Mouse (Mus musculus): ENCODE data around the gene Anapc13. TPM values are rescaled to one million over a fixed set of nuclear protein-coding genes. Genes with fewer than 3 reads are reported as not detected.
A peak's percentile ranks its signal among the peaks of the same experiment; 100 is the strongest.

Gene Anapc13
- polyA plus RNA-seq, 1 experiment from 2014 or later = 175 TPM

DNA sequence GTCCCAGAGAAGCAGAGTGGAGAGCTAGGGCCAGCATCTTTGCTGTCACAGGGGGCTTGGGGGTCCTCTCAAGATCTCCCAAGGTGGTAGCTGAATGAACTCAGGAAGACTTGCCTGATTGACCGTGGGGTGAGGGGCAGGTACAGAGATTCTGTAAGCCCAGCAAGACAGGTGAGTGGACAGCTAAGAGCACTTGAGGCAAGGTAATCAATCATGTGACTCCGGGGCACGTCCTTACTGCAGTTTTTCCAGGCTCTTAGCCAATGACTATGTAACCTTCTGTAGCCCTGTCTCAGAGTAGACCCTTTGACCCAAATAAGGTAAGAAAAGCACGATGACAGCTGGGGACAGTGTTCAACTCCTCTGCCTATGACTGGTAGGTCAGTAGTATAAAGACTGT lies 11.0 kb downstream of the Anapc13 start:
- no peaks in the 10 kb centered on the region for H3K36me3 ChIP-seq (ENCODE audit: control insufficient read depth, insufficient read depth, low read length)
- no peak overlapping the region for H3K27ac ChIP-seq (ENCODE audit: low read length)
- H3K9ac ChIP-seq (ENCODE audit: low read depth, low read length) = no peak overlapping the region
- peaks cover 11% of the 10 kb centered on the region for H3K4me1 ChIP-seq (ENCODE audit: control insufficient read depth, insufficient read depth, low read length)
- ATAC-seq = 0 out of 2 replicates have a peak, but pooled peaks have one; percentile 4
- H3K27me3 ChIP-seq (replicated peaks; ENCODE audit: control insufficient read depth, insufficient read depth, low read length) = no peaks in the 10 kb centered on the region
- H3K9me3 ChIP-seq (ENCODE audit: control insufficient read depth, low read length) = no peaks in the 10 kb centered on the region
- H3K4me2 ChIP-seq (ENCODE audit: low read depth, low read length) = no peak overlapping the region
- H3K4me3 ChIP-seq (ENCODE audit: low read length) = no peak overlapping the region
- WGBS = 41% methylated on average over 4 of the region's 4 CpGs

DNA sequence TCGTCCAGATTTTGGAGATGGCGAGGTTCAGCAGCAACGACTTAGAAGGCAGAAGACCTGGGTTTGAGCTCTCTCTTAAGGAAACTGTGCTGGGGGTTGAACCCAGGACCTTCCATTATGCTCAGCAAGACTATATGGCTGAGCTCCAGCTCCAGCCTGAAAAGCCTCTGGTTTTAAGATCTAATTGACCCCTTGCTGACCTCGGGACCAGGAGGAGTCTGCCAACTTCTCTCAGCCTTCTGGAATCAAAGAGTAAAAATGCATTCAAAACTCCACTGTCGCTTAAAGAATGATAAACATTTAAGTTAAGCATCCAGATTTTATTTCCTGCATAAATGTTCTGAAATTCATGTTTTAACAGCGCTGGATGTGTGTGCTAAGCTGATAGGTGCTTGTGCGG lies 12.9 kb downstream of the Anapc13 start:
- ATAC-seq = no peak
- Histone ChIP-seq H3K27ac (ENCODE audit: low read length) (peak overlapping the region; percentile 27; the same call in 1 of the 2 replicates), H3K4me1 (ENCODE audit: control insufficient read depth, insufficient read depth, low read length) (peaks cover 21% of the 10 kb centered on the region), H3K9ac (ENCODE audit: low read depth, low read length) (no peak overlapping the region), H3K27me3 (replicated peaks; ENCODE audit: control insufficient read depth, insufficient read depth, low read length) (no peaks in the 10 kb centered on the region), H3K4me2 (ENCODE audit: low read depth, low read length) (no peak overlapping the region), H3K4me3 (ENCODE audit: low read length) (no peak overlapping the region), H3K9me3 (ENCODE audit: control insufficient read depth, low read length) (no peaks in the 10 kb centered on the region), H3K36me3 (ENCODE audit: control insufficient read depth, insufficient read depth, low read length) (no peaks in the 10 kb centered on the region)
- 45% methylated on average over 7 of the region's 7 CpGs for WGBS

DNA sequence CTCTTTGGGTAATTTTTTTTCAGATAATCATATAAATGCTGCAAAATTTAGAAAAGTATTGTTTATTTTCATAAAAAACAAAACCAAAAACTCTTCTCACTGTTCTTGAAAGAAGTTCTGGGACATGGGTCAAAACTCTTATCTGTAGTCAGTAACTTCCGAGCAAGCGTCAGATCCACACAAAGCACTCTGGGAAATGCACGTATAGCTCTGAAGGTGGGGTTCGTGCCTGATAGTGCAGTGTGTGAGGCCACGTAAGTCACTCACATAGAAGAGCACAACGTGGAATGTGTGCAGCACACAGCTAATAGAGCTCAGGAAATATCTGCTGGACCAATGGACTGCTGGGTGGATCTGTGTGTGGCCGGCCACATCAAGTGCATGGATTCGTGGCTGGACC lies 13.4 kb downstream of the Anapc13 start:
- Histone ChIP-seq H3K4me2 (ENCODE audit: low read depth, low read length) (no peak overlapping the region), H3K4me3 (ENCODE audit: low read length) (no peak overlapping the region), H3K27ac (ENCODE audit: low read length) (peak overlapping the region; percentile 57), H3K4me1 (ENCODE audit: control insufficient read depth, insufficient read depth, low read length) (peaks cover 26% of the 10 kb centered on the region), H3K36me3 (ENCODE audit: control insufficient read depth, insufficient read depth, low read length) (no peaks in the 10 kb centered on the region), H3K9ac (ENCODE audit: low read depth, low read length) (no peak overlapping the region), H3K9me3 (ENCODE audit: control insufficient read depth, low read length) (no peaks in the 10 kb centered on the region), H3K27me3 (replicated peaks; ENCODE audit: control insufficient read depth, insufficient read depth, low read length) (no peaks in the 10 kb centered on the region)
- WGBS = 65% methylated on average over 8 of the region's 8 CpGs
- ATAC-seq = no peak

DNA sequence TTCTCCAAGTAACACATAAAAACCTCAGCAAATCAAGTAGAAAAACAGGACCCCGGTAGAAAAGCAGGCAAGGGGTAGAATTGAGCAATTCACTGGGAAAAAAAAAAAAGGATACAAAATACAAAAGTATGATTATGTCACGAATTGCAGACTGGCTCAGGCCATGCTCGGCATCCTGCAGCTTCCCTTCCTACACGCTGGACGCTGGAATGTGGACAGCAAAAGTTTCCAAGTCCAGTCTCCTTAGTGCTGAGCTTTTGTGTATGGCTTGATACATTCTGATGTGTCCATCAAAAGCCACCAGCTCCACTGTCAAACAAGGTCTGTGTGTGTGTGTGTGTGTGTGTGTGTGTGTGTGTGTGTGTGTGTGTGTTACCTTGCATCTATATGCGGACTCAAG lies 15.4 kb downstream of the Anapc13 start:
- Histone ChIP-seq H3K9me3 (ENCODE audit: control insufficient read depth, low read length) (no peaks in the 10 kb centered on the region), H3K27ac (ENCODE audit: low read length) (no peak overlapping the region), H3K36me3 (ENCODE audit: control insufficient read depth, insufficient read depth, low read length) (no peaks in the 10 kb centered on the region), H3K4me3 (ENCODE audit: low read length) (no peak overlapping the region), H3K27me3 (replicated peaks; ENCODE audit: control insufficient read depth, insufficient read depth, low read length) (no peaks in the 10 kb centered on the region), H3K4me2 (ENCODE audit: low read depth, low read length) (no peak overlapping the region), H3K9ac (ENCODE audit: low read depth, low read length) (no peak overlapping the region), H3K4me1 (ENCODE audit: control insufficient read depth, insufficient read depth, low read length) (peaks cover 34% of the 10 kb centered on the region)
- ATAC-seq = no peak
- 60% methylated on average over 6 of the region's 6 CpGs for WGBS

DNA sequence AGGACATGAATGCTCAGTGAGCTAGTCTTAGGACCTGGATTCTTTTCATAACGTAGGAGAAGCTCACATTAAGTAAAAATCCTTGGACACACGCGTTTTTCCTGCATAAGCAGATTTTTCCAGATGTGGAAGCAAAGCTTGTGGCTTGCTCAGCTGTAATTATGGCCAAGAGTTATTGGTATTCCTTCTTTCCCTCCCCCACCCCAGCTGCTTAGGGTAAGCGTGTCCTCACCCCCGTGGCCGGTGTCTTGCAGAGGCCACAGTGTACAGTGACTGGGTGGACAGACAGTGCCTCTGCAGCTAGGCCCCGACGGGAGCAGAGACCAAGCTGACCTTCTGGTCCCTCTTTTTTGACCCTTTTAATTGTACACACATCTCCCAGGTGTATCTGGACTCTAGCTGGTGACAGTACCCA lies 17.0 kb downstream of the Anapc13 start:
- Histone ChIP-seq H3K9me3 (ENCODE audit: control insufficient read depth, low read length) (no peaks in the 10 kb centered on the region), H3K27me3 (replicated peaks; ENCODE audit: control insufficient read depth, insufficient read depth, low read length) (no peaks in the 10 kb centered on the region), H3K27ac (ENCODE audit: low read length) (peak overlapping the region; percentile 89), H3K4me3 (ENCODE audit: low read length) (no peak overlapping the region), H3K4me2 (ENCODE audit: low read depth, low read length) (no peak overlapping the region), H3K9ac (ENCODE audit: low read depth, low read length) (no peak overlapping the region), H3K4me1 (ENCODE audit: control insufficient read depth, insufficient read depth, low read length) (peaks cover 29% of the 10 kb centered on the region), H3K36me3 (ENCODE audit: control insufficient read depth, insufficient read depth, low read length) (no peaks in the 10 kb centered on the region)
- ATAC-seq = peak; percentile 51
- 23% methylated on average over 8 of the region's 8 CpGs for WGBS

DNA sequence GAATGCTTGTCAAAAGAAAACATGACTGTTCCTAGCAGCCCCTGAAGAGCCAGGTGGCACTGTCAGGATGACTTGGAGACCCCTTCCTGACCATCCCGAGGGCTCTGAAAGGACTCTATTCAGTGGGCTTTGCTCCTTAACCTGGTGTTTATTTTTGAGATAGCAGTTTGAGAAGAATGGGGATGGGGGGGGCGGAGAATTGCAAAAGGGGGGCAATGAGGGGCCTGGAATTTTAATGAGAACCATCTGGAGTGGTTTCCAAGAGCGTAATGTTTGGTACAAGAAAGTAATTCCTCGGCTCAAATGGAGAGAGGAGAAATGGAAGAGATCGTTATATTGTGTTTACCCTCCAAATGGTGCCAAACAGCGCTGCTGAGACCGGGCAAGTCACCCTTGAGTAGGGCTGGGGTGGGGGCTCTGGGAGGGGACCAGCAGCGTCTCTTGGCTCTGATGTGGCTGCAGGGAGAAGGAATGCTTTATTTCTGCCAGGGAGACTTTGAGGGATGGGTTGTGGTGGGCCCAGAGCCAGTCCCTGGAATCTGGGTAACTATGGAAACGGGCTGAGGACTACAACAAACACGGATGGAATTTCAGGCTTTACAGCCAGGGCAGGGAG lies 17.5 kb downstream of the Anapc13 start:
- ATAC-seq = peak; percentile 84
- peaks cover 29% of the 10 kb centered on the region for H3K4me1 ChIP-seq (ENCODE audit: control insufficient read depth, insufficient read depth, low read length)
- H3K9ac ChIP-seq (ENCODE audit: low read depth, low read length) = no peak overlapping the region
- WGBS = 8% methylated on average over 10 of the region's 10 CpGs
- peak overlapping the region; percentile 10; the same call in 1 of the 2 replicates for H3K4me3 ChIP-seq (ENCODE audit: low read length)
- no peaks in the 10 kb centered on the region for H3K36me3 ChIP-seq (ENCODE audit: control insufficient read depth, insufficient read depth, low read length)
- peak overlapping the region; percentile 32 for H3K4me2 ChIP-seq (ENCODE audit: low read depth, low read length)
- no peaks in the 10 kb centered on the region for H3K27me3 ChIP-seq (replicated peaks; ENCODE audit: control insufficient read depth, insufficient read depth, low read length)
- peak overlapping the region; percentile 89 for H3K27ac ChIP-seq (ENCODE audit: low read length)
- no peaks in the 10 kb centered on the region for H3K9me3 ChIP-seq (ENCODE audit: control insufficient read depth, low read length)

DNA sequence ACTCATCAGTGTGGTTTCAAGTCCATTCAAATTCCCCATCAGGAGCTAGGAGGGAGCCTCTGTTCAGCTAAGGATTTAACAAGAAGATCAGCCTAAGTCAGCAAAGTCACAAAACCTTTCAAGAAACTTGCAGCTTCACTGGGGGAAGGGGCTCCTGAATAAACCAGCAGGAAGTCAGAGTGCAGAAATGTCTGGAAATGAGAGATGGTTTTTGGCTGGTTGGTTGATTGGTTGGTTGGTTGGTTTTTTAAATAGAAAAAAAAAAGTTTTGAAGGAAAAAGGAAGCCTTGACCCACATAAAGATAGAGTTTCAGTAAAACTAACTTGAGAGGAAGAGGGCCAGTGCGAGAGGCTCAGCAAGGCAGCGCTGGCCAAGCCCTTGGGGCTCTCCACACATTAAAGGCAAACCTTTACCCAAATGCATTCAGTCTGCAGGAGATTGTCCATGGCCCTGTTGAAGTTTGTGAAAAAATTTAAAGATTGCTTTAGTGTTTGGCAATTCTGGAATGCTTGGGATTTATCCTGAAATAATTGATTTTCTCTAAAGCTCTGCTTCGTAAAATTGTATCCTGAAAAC lies 19.1 kb downstream of the Anapc13 start:
- H3K4me3 ChIP-seq (ENCODE audit: low read length) = no peak overlapping the region
- no peak overlapping the region for H3K4me2 ChIP-seq (ENCODE audit: low read depth, low read length)
- no peaks in the 10 kb centered on the region for H3K9me3 ChIP-seq (ENCODE audit: control insufficient read depth, low read length)
- no peaks in the 10 kb centered on the region for H3K27me3 ChIP-seq (replicated peaks; ENCODE audit: control insufficient read depth, insufficient read depth, low read length)
- peak overlapping the region; percentile 89 for H3K27ac ChIP-seq (ENCODE audit: low read length)
- no peaks in the 10 kb centered on the region for H3K36me3 ChIP-seq (ENCODE audit: control insufficient read depth, insufficient read depth, low read length)
- peaks cover 35% of the 10 kb centered on the region for H3K4me1 ChIP-seq (ENCODE audit: control insufficient read depth, insufficient read depth, low read length)
- WGBS = 69% methylated on average over 3 of the region's 3 CpGs
- H3K9ac ChIP-seq (ENCODE audit: low read depth, low read length) = no peak overlapping the region
- no peak for ATAC-seq

DNA sequence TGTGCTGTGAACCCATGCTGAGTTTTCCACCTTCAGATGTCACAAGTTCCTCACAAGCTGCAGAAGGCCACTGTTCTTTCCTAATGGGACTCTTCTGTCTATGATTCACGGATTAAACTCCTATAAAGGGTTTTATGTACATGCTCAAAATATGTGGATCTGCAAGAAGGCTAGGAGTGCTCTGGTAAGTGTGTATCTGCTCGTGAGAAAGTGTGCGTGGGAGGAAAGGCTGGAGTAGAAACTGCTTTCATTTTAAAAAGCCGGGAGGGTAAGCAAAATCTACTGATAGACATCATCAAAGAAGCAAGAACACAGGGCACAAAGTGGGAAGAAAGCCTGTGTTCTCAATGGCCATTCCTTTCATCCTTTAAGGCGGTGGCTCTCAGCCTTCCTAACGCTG lies 20.9 kb downstream of the Anapc13 start:
- WGBS = 79% methylated on average over 6 of the region's 6 CpGs
- Histone ChIP-seq H3K4me3 (ENCODE audit: low read length) (no peak overlapping the region), H3K36me3 (ENCODE audit: control insufficient read depth, insufficient read depth, low read length) (no peaks in the 10 kb centered on the region), H3K4me1 (ENCODE audit: control insufficient read depth, insufficient read depth, low read length) (peaks cover 46% of the 10 kb centered on the region), H3K27ac (ENCODE audit: low read length) (no peak overlapping the region), H3K9me3 (ENCODE audit: control insufficient read depth, low read length) (no peaks in the 10 kb centered on the region), H3K4me2 (ENCODE audit: low read depth, low read length) (no peak overlapping the region), H3K9ac (ENCODE audit: low read depth, low read length) (no peak overlapping the region), H3K27me3 (replicated peaks; ENCODE audit: control insufficient read depth, insufficient read depth, low read length) (no peaks in the 10 kb centered on the region)
- ATAC-seq = no peak

DNA sequence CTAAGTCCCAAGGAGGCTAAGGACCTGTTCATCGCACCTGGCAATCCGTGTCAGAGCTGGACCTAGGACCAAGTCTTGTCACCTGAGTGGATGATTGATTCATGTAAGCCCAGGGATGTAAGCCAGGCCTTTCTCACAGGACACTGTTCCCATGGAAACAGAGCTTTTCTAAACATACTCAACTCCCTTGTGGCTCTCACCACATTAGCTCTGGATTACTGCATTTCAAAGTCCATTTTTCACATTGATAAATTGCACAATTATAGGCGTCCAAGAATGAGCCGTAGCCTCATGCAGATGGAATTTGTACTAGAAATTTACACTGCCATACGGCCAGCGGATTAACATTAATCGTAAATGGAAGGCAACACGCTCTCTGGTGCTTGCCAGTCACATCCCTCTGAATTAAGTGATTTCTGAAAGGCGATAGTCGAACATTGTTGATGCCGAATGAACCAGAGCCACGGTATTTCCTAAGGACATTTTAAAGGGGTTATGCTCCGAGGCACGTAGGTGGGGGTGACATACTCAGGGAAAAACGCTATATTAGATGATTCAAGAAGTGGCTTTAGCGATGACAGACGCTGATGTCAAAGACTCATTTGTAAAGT lies 23.9 kb downstream of the Anapc13 start:
- ATAC-seq = peak; percentile 90
- H3K4me2 ChIP-seq (ENCODE audit: low read depth, low read length) = no peak overlapping the region; the same call in 1 of the 2 replicates
- H3K27me3 ChIP-seq (replicated peaks; ENCODE audit: control insufficient read depth, insufficient read depth, low read length) = no peaks in the 10 kb centered on the region
- H3K4me1 ChIP-seq (ENCODE audit: control insufficient read depth, insufficient read depth, low read length) = peaks cover 29% of the 10 kb centered on the region
- no peaks in the 10 kb centered on the region for H3K36me3 ChIP-seq (ENCODE audit: control insufficient read depth, insufficient read depth, low read length)
- H3K4me3 ChIP-seq (ENCODE audit: low read length) = no peak overlapping the region
- peak overlapping the region; percentile 55 for H3K27ac ChIP-seq (ENCODE audit: low read length)
- no peak overlapping the region for H3K9ac ChIP-seq (ENCODE audit: low read depth, low read length)
- whole genome bisulfite sequencing = 19% methylated on average over 17 of the region's 17 CpGs
- no peaks in the 10 kb centered on the region for H3K9me3 ChIP-seq (ENCODE audit: control insufficient read depth, low read length)

Measured in intestine, embryonic 16.5 days (tissue).